Mouse (Mus musculus): Measurements from ENCODE around the gene Dgkq.

- no peak for TF ChIP-seq POLR2A (IDR thresholded peaks at IDR 0.05; ENCODE audit: extremely low read depth, insufficient read depth, low read length)
- no peak for TF ChIP-seq CTCF (IDR thresholded peaks at IDR 0.05; ENCODE audit: extremely low read depth, insufficient read depth, low read length)
Measured at GRCm38 (mm10) chr5:108628891-108629633, 40.4 kb downstream of the Dgkq start.

Measured in cortical plate, adult 2 months (tissue).